Mouse (Mus musculus) limb, embryonic 13.5 days (tissue): ENCODE measurements around the gene Csnk1e. TPM values are rescaled to one million over a fixed set of nuclear protein-coding genes. Genes with fewer than 3 reads are reported as not detected.

Experiments
- ATAC-seq: fragments of 200-750 bp; cut with Nextera tagmentation; 2 replicates; pipeline ENCODE4 v1.8.0; 2017; ENCODE audit warnings: low read depth, moderate number of reproducible peaks, moderate TSS enrichment; ENCODE audit not compliant: low FRiP score
- H3K27ac ChIP-seq: fragments of 300-500 bp; sonication (generic); 2 replicates; pipeline ENCODE4 v1.5.1; 2015; ENCODE audit warnings: inconsistent platforms, mild to moderate bottlenecking, moderate library complexity
- H3K27me3 ChIP-seq: fragments of 300-500 bp; sonication (generic); 2 replicates; pipeline ENCODE4 v1.6.1; 2015; ENCODE audit warnings: mild to moderate bottlenecking, inconsistent platforms
- H3K36me3 ChIP-seq: fragments of 300-500 bp; sonication (generic); 2 replicates; pipeline ENCODE4 v1.6.1; 2015; ENCODE audit warnings: inconsistent platforms, mild to moderate bottlenecking, moderate library complexity
- H3K4me1 ChIP-seq: fragments of 300-500 bp; sonication (generic); 2 replicates; pipeline ENCODE4 v1.6.1; 2015; ENCODE audit warnings: inconsistent platforms
- H3K4me2 ChIP-seq: fragments of 300-500 bp; sonication (generic); replicated peaks from 2 replicates; pipeline ENCODE4 v1.6.1; 2015; ENCODE audit warnings: inconsistent platforms, mild to moderate bottlenecking, moderate library complexity
- H3K4me3 ChIP-seq: fragments of 300-500 bp; sonication (generic); 2 replicates; pipeline ENCODE4 v1.5.1; 2015; ENCODE audit warnings: moderate library complexity, mild to moderate bottlenecking, inconsistent platforms
- H3K9ac ChIP-seq: fragments of 300-500 bp; sonication (generic); 2 replicates; pipeline ENCODE4 v1.6.1; 2015; ENCODE audit warnings: mild to moderate bottlenecking, inconsistent platforms
- H3K9me3 ChIP-seq: fragments of 300-500 bp; sonication (generic); 2 replicates; pipeline ENCODE4 v1.6.1; 2016; ENCODE audit warnings: inconsistent platforms
- WGBS: fragments of 180-500 bp; shearing (Covaris S2); methylation state at CpG from one replicate; pipeline ENCODE4 v1.1.7; 2015; 5-methylcytosine and 5-hydroxymethylcytosine counted together
- polyA plus RNA-seq: library from polyadenylated mRNA; unstranded; fragments of >200 nt; fragmentation: Nextera tagmentation; extraction: Ambion mirVana; gene quantifications from 2 replicates; pipeline ENCODE4 v1.2.1, GENCODE M21; 2015

Gene Csnk1e
- polyA plus RNA-seq, 1 experiment from 2014 or later, result 109 TPM

DNA sequence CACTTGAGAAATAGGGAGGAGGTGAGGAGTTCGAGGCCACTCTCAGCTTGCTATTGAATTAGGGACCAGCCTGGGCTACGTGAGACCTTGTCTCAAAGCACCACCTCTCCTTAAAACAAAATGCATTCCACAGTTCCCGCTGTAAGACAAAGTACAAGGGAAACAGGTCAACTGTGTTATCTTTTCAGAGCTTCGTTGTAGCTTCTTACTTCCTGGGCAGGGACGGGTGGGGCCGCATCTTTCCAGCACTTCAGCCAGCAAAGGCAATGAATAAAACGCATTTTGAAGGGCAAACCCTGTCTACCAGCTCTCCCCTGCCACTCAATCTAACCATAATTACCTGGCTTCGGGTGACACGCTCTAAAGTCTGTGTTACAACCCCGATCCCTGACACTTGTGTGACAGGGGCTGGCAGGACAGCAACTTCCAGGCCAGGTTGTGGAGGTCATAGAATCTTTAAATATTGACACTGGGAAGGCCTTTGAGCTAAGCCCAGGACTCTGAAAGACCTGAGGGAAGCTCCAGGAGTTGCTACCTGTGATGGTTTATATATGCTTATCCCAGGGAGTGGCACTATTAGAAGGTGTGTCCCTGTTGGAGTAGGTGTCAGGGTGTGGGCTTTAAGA lies 38.8 kb downstream of the Csnk1e start:
- H3K9me3 ChIP-seq, result no peaks in the 10 kb centered on the region
- ATAC-seq, result no peak
- peaks cover 5% of the 10 kb centered on the region for H3K4me1 ChIP-seq
- H3K27ac ChIP-seq, result no peak overlapping the region
- no peak overlapping the region for H3K4me3 ChIP-seq
- H3K4me2 ChIP-seq, result no peak overlapping the region
- no peaks in the 10 kb centered on the region for H3K27me3 ChIP-seq
- no peak overlapping the region for H3K9ac ChIP-seq
- 95% methylated on average over 10 of the region's 10 CpGs for WGBS
- peaks cover 53% of the 10 kb centered on the region for H3K36me3 ChIP-seq

DNA sequence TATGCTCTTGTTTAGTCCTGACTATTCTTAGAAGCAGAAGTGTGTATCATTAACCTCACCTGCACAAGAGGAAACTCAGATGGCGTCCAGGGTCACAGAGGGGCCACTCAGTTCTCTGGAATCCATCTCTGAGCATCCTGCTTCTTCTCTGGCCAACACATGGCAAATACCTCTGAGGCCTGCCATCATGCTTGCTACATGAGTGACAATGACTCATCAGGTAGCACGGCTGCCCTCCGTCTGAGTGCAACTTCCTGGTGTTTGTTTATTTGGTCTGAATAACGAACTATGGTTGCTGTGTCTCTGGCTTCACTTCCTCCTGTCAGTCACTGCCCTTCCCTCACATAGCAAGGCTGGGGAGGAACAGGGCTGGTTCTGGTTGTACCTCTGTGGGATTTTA lies 40.9 kb downstream of the Csnk1e start:
- Histone ChIP-seq H3K27me3 (no peaks in the 10 kb centered on the region), H3K4me3 (no peak overlapping the region), H3K9me3 (no peaks in the 10 kb centered on the region), H3K9ac (no peak overlapping the region), H3K4me2 (no peak overlapping the region), H3K36me3 (peaks cover 32% of the 10 kb centered on the region), H3K4me1 (peaks cover 5% of the 10 kb centered on the region), H3K27ac (no peak overlapping the region)
- no peak for ATAC-seq
- WGBS, result 40% methylated on average over 4 of the region's 4 CpGs

DNA sequence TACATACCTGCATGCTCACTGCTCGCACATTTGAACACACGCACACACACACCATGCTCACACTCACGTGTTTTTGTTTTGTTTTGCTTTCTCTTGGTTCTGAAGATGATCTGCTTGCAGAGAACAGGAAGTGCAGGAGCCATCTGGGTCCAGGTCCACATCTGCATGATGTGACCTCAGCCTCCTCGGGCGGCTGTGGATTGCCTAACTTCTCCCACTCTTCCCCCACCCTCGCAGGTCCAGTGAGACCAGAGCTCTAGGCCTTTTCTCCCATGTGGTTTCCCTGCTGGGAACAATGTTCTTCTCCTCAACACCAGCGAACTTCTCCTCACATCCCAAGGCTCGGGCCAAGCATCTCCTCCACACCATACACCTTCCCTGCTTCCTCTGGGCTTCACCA lies 41.6 kb downstream of the Csnk1e start:
- Histone ChIP-seq H3K9ac (no peak overlapping the region), H3K9me3 (no peaks in the 10 kb centered on the region), H3K36me3 (peaks cover 25% of the 10 kb centered on the region), H3K4me2 (no peak overlapping the region), H3K4me1 (peaks cover 5% of the 10 kb centered on the region), H3K27ac (no peak overlapping the region), H3K27me3 (no peaks in the 10 kb centered on the region), H3K4me3 (no peak overlapping the region)
- ATAC-seq, result no peak
- WGBS, result 78% methylated on average over 8 of the region's 8 CpGs

DNA sequence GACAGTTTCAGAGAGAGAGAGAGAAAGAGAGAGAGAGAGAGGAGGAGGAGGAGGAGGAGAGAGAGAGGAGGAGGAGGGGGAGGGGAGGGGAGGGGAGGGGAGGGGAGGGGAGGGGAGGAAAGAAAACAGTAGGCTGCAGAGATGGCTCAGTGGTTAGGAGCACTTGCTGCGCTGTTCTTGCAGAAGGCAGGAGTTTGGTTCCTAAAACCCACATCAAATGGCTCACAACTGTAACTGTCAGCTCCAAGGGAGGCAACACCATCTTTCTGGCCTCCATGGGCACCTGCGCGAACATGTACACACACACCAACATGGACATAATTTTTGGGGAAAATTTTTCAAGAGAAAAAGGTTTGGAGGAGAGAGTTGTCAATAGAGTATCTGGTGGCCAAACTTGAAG lies 42.2 kb downstream of the Csnk1e start:
- no peak for ATAC-seq
- no peaks in the 10 kb centered on the region for H3K9me3 ChIP-seq

DNA sequence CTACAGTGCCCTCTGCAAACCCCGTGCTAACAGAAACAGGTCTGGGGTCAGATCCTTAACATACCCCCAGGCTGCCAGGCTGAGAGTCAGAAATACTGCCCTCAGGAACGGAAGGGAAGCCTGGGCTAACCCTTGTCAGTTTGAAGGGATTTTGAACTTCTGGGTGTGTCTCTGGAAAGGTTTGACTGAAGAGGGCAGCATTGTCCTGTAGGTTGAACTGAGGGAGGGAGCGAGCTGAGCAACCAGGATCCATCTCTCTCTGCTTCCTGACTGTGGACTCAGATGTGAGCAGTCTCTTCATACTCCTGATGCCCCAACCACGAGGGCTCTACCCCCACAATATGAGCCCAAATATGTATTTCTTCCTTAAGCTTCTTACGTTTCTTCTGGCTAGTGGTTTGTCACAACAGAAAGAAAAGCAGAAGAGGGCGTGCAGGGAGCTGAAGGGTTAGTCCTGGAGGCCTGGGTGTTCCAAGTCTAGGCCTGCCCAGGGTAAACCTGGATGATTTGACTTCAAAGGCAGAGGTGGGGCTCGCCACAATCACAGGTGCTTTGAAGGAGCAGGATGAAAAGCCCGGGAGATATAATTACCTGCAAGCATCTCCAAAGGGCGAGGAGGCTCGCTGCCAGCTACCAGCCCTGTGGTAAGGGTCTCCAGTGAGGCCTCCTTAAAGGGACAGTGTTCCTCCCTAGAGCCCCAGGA lies 43.9 kb downstream of the Csnk1e start:
- H3K36me3 ChIP-seq, result peaks cover 5% of the 10 kb centered on the region
- ATAC-seq, result no peak
- no peaks in the 10 kb centered on the region for H3K9me3 ChIP-seq
- H3K27me3 ChIP-seq, result no peaks in the 10 kb centered on the region
- no peak overlapping the region for H3K9ac ChIP-seq
- no peak overlapping the region for H3K27ac ChIP-seq
- WGBS, result 62% methylated on average over 10 of the region's 10 CpGs
- H3K4me2 ChIP-seq, result no peak overlapping the region
- H3K4me1 ChIP-seq, result peaks cover 5% of the 10 kb centered on the region
- no peak overlapping the region for H3K4me3 ChIP-seq

More for the DNA sequence above, 42.2 kb downstream of the Csnk1e start:
- no peaks in the 10 kb centered on the region for H3K27me3 ChIP-seq
- WGBS, result 94% methylated on average over 3 of the region's 3 CpGs
- H3K36me3 ChIP-seq, result peaks cover 19% of the 10 kb centered on the region
- H3K4me2 ChIP-seq, result no peak overlapping the region
- peaks cover 5% of the 10 kb centered on the region for H3K4me1 ChIP-seq
- H3K9ac ChIP-seq, result no peak overlapping the region
- no peak overlapping the region for H3K4me3 ChIP-seq
- H3K27ac ChIP-seq, result no peak overlapping the region

DNA sequence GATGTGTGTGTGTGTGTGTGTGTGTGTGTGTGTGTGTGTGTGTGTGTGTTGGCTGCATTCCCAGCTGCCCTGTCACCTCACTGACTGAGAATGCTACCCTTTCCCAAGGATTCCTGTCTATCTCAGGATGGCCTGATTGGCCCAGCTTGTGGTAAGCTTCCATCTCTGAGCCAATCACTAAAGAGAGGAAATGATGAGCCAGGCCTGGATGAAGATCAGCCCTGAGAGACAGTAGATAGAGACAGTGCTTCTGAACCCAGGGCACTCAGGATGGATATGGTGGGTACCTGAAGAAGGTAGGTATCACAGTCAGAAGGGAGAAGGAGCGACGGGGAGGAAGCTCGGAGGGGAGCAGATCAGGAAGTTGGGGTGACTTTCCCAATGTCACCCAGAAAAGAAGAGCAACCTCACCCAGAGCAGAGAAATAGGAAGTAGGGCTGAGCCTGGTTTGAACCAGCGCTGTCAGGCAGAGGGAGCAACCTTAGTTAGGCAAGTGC lies 46.2 kb downstream of the Csnk1e start:
- Histone ChIP-seq H3K27ac (no peak overlapping the region), H3K4me3 (no peak overlapping the region), H3K36me3 (no peaks in the 10 kb centered on the region), H3K9ac (no peak overlapping the region), H3K4me2 (no peak overlapping the region), H3K4me1 (peaks cover 9% of the 10 kb centered on the region), H3K27me3 (no peaks in the 10 kb centered on the region), H3K9me3 (no peaks in the 10 kb centered on the region)
- WGBS, result 85% methylated on average over 4 of the region's 4 CpGs
- ATAC-seq, result no peak

DNA sequence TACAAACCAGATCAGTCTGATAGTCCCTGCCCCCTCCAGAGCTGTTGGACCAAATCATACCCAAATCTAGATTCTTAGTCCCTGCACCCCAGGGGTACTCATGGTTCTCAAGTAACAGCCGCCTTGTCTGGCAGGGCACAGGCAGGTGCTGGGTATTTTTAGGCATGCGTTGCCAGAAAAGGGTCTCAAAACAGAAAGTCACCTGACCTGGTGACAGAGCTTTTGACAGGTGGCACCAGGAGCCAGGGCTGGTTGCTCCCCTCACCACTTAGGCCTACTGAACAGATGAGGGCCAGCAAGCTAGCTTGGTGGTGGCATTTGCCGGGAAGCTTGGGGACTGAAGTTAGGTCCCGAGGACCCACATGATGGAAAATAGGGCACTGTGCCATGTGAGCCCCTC lies 48.8 kb downstream of the Csnk1e start:
- H3K36me3 ChIP-seq, result no peaks in the 10 kb centered on the region
- H3K9me3 ChIP-seq, result no peaks in the 10 kb centered on the region
- no peak for ATAC-seq
- H3K9ac ChIP-seq, result no peak overlapping the region
- no peaks in the 10 kb centered on the region for H3K27me3 ChIP-seq
- H3K27ac ChIP-seq, result no peak overlapping the region
- H3K4me3 ChIP-seq, result no peak overlapping the region
- 73% methylated on average over 4 of the region's 4 CpGs for WGBS
- no peak overlapping the region for H3K4me2 ChIP-seq
- peaks cover 21% of the 10 kb centered on the region for H3K4me1 ChIP-seq

DNA sequence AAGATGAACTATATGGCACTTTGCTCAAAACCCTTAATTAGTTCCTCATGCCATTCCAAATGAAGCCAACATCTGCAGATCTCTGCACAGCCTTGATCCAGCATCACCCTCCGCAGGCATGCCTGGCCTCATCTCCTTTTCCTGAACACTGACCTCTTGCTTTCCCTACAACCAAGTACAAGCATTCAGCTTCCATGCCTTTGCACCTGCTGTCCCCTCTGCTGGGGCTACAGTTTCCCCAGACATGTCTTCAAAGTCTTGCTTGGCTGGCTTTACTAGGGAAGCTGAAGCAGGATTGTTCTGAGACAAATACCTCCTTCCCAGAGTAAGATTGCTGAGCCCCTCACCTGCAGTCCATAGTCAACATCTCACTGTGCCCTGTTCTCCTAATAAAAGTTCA lies 51.1 kb downstream of the Csnk1e start:
- Histone ChIP-seq H3K27me3 (no peaks in the 10 kb centered on the region), H3K4me1 (peaks cover 44% of the 10 kb centered on the region), H3K9me3 (no peaks in the 10 kb centered on the region), H3K4me2 (peak overlapping the region; percentile 88), H3K4me3 (peak overlapping the region; percentile 94), H3K9ac (peak overlapping the region; percentile 14; the same call in 1 of the 2 replicates), H3K27ac (no peak overlapping the region), H3K36me3 (no peaks in the 10 kb centered on the region)
- WGBS, result 21% methylated on average over 1 of the region's 1 CpGs
- no peak for ATAC-seq

DNA sequence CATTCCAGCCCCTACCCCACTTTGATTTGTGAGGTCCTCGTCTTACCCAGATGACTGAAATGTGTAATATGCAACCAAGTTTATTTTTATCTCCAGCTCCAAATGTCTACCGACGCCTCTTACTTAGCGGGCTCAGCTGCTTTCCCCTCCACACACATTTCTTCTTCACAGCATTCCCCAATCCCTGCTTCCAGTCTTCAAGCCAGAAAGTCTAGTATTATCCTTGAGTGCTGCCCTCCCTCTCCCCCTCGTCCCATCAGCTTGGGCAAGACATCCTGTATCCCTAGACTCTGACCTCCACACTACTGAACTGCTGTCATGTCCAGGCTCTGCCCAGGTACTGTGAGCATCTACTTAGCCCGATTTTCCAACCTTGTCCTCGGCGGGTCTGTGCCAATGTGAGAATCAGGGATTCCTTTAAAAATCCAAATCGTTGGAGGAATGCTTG lies 51.6 kb downstream of the Csnk1e start:
- Histone ChIP-seq H3K36me3 (no peaks in the 10 kb centered on the region), H3K27me3 (no peaks in the 10 kb centered on the region), H3K4me2 (peak overlapping the region; percentile 88), H3K4me3 (peak overlapping the region; percentile 94), H3K4me1 (peaks cover 45% of the 10 kb centered on the region), H3K9me3 (no peaks in the 10 kb centered on the region), H3K9ac (peak overlapping the region; percentile 95), H3K27ac (peak overlapping the region; percentile 83; the same call in 1 of the 2 replicates)
- no peak for ATAC-seq
- WGBS, result 14% methylated on average over 9 of the region's 9 CpGs

DNA sequence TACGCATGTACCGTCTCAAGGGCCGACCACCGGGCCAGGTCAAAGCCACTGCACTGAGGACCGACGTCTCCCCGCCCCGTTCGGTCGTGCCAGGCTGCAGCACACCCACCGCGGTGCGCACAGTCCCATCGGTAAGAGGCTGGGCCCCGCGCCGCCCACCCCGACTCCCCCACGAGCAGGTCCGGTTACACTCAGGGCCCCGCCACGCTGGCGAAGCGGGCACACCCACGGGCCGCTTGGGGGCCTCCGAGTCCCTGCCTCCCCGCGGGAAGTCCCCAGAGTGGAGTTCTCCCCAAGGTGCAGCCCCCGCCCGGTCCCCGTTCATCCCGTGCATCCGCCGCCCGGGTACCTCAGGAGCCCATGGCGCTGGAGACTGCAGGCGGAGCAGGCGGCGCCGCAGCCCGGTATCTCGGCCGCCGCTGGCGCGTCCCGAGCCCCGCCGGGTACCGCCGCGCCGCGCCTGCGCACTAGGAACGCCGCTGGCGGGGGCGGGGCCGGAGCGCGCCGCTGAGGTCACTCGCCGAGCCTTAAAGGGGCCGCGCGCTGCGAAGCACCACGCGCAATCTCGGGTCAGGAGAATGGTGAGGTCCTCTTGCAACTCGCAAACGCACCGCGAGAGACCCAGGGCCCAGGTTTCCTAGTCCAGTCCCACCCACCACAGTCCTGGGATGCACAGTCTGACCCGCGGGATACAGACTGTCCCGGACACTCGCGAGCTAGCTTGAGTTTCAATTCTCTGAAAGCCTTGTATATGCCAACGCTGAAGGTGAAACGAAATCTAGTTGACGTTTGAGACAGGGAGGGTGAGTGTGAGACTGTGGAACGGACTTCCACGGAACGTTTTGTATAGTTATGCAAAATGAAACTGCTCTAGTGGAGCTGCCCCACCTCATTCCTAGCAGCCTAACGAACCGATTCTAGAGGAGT lies 52.3 kb downstream of the Csnk1e start, which contains the start of gene Tmem184b:
TSS of gene Tmem184b (minus strand) at position 734 of the 927 bp plus-strand sequence.
- Histone ChIP-seq H3K9ac (peak within 1 kb of the TSS; percentile 95), H3K36me3 (peaks cover 3% of the 10 kb centered on the region), H3K27ac (peak within 1 kb of the TSS; percentile 83), H3K27me3 (no peaks in the 10 kb centered on the region), H3K9me3 (no peaks in the 10 kb centered on the region), H3K4me1 (peaks cover 45% of the 10 kb centered on the region), H3K4me3 (peak within 1 kb of the TSS; percentile 94), H3K4me2 (peak within 1 kb of the TSS; percentile 88)
- WGBS, result under 1% methylated on average over 89 of the region's 90 CpGs
- ATAC-seq, result peak; percentile 88

DNA sequence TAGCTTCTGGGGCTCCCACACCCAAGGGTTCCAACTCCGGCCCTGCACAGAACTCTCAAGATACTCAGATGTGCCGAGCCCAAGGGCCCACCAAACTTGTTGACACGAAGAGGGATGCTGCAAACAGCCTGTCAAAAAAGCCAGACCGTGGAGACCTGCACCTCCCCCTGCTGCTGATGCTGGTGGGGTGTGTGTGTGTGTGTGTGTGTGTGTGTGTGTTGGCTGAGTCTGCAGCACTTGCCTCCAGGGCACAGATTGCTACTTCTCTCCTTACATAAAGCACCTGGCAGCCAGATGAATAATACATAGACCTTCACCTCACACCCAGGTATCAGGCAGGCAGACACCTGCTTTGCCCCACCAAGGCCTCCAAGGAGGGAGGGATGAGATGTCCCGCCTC lies 53.2 kb downstream of the Csnk1e start:
- H3K27ac ChIP-seq, result no peak overlapping the region
- no peak for ATAC-seq
- no peaks in the 10 kb centered on the region for H3K27me3 ChIP-seq
- H3K9ac ChIP-seq, result peak overlapping the region; percentile 95
- H3K4me3 ChIP-seq, result peak overlapping the region; percentile 94
- H3K9me3 ChIP-seq, result no peaks in the 10 kb centered on the region
- H3K4me2 ChIP-seq, result peak overlapping the region; percentile 88
- 18% methylated on average over 5 of the region's 5 CpGs for WGBS
- H3K4me1 ChIP-seq, result peaks cover 45% of the 10 kb centered on the region
- peaks cover 10% of the 10 kb centered on the region for H3K36me3 ChIP-seq

DNA sequence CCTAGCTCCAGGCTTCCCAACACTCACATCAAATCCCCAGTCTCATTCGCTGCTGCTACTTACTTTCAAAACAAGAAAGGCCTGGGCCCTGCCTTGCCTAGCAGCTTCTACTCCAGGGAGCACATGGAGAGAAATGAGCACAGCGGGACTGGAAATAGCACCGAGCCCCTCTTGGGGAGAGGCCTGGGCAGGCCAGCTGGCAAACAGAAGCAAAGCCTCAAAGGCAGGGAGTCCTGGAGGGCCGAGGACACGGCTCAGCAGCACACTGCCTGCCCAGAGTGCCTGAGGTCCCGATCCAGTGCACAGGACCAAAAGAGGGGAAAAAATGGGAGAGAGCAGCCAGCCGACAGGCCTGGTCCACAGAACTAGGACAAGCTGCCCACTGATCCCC lies 54.4 kb downstream of the Csnk1e start:
- Histone ChIP-seq H3K27ac (no peak overlapping the region), H3K4me2 (peak overlapping the region; percentile 88), H3K9ac (peak overlapping the region; percentile 40), H3K27me3 (no peaks in the 10 kb centered on the region), H3K4me1 (peaks cover 45% of the 10 kb centered on the region), H3K36me3 (peaks cover 16% of the 10 kb centered on the region), H3K9me3 (no peaks in the 10 kb centered on the region), H3K4me3 (peak overlapping the region; percentile 94)
- no peak for ATAC-seq
- 53% methylated on average over 7 of the region's 7 CpGs for WGBS
